7 mouse cellular contexts compared by ENCODE assay signal in genomic region chr8:119838983-119839340, GRCm38 (mm10). TPM values are rescaled to one million over a fixed set of nuclear protein-coding genes. Genes with fewer than 3 reads are reported as not detected.
DNase-seq lines count a peak whose midpoint lies in the region; ATAC-seq lines count a peak whose summit lies in the region.

No protein-coding gene starts in this region.

- H3K27me3 ChIP-seq in neural tube, embryonic 11.5 days (ENCODE audit: control insufficient read depth, insufficient read depth, low read length): no peaks in the 10 kb centered on the region
- H3K27me3 ChIP-seq in forebrain, embryonic 16.5 days (replicated peaks; ENCODE audit: control insufficient read depth, insufficient read depth, low read length): no peaks in the 10 kb centered on the region
- peaks cover 31% of the 10 kb centered on the region for H3K27me3 ChIP-seq in liver, embryonic 13.5 days

- H3K4me1 ChIP-seq in neural tube, embryonic 11.5 days (ENCODE audit: control insufficient read depth, insufficient read depth, low read length): peaks cover 36% of the 10 kb centered on the region
- H3K4me1 ChIP-seq in forebrain, embryonic 16.5 days (replicated peaks; ENCODE audit: control insufficient read depth, insufficient read depth, low read length): peaks cover 53% of the 10 kb centered on the region
- peaks cover 60% of the 10 kb centered on the region for H3K4me1 ChIP-seq in liver, embryonic 13.5 days (replicated peaks)

- 64% methylated on average over 4 of the region's 4 CpGs for WGBS in neural tube, embryonic 11.5 days
- 54% methylated on average over 4 of the region's 4 CpGs for WGBS in forebrain, embryonic 16.5 days
- WGBS in liver, embryonic 13.5 days (ENCODE audit: insufficient replicate concordance): 57% methylated on average over 4 of the region's 4 CpGs

- H3K27ac ChIP-seq in neural tube, embryonic 11.5 days (ENCODE audit: low read depth, low read length): peak overlapping the region; percentile 76; the same call in 1 of the 2 replicates
- H3K27ac ChIP-seq in forebrain, embryonic 16.5 days (ENCODE audit: low read length): peak overlapping the region; percentile 58
- H3K27ac ChIP-seq in liver, embryonic 13.5 days: peak overlapping the region; percentile 30

- H3K9me3 ChIP-seq in neural tube, embryonic 11.5 days (ENCODE audit: control insufficient read depth, low read length): no peaks in the 10 kb centered on the region
- H3K9me3 ChIP-seq in forebrain, embryonic 16.5 days (ENCODE audit: control insufficient read depth, low read length): no peaks in the 10 kb centered on the region
- H3K9me3 ChIP-seq in liver, embryonic 13.5 days (replicated peaks): no peaks in the 10 kb centered on the region

- ATAC-seq in neural tube, embryonic 11.5 days (ENCODE audit: insufficient read depth, low FRiP score, low TSS enrichment): no peak
- no peak for ATAC-seq in forebrain, embryonic 16.5 days
- ATAC-seq in liver, embryonic 13.5 days (ENCODE audit: low read depth): no peak
- no peak for ATAC-seq in frontal cortex, adult (ENCODE audit: low TSS enrichment)

- DNase-seq in neural tube, embryonic 11.5 days (ENCODE audit: low spot score): no peak
- no peak for DNase-seq in neural tube, embryonic 10.5 days (ENCODE audit: extremely low spot score, low spot score)
- no peak for DNase-seq in liver, embryonic 13.5 days
- no peak for DNase-seq in urinary bladder, postnatal 10 days (ENCODE audit: low spot score)
- DNase-seq in adrenal gland, postnatal 14 days: no peak

- peak overlapping the region; percentile 79 for H3K9ac ChIP-seq in neural tube, embryonic 11.5 days (ENCODE audit: low read length)
- H3K9ac ChIP-seq in forebrain, embryonic 16.5 days (replicated peaks; ENCODE audit: low read depth, low read length): peak overlapping the region; percentile 84
- H3K9ac ChIP-seq in liver, embryonic 13.5 days: peak overlapping the region; percentile 74

- peak overlapping the region; percentile 64 for H3K4me3 ChIP-seq in neural tube, embryonic 11.5 days (ENCODE audit: low read depth, low read length)
- peak overlapping the region; percentile 94 for H3K4me3 ChIP-seq in forebrain, embryonic 16.5 days (replicated peaks; ENCODE audit: low read length)
- H3K4me3 ChIP-seq in liver, embryonic 13.5 days (replicated peaks): peak overlapping the region; percentile 69

- peak overlapping the region; percentile 73 for H3K4me2 ChIP-seq in neural tube, embryonic 11.5 days (ENCODE audit: low read depth)
- H3K4me2 ChIP-seq in forebrain, embryonic 16.5 days (ENCODE audit: low read length): peak overlapping the region; percentile 82
- H3K4me2 ChIP-seq in liver, embryonic 13.5 days: peak overlapping the region; percentile 85

- no peaks in the 10 kb centered on the region for H3K36me3 ChIP-seq in neural tube, embryonic 11.5 days (ENCODE audit: control insufficient read depth, insufficient read depth, low read length)
- H3K36me3 ChIP-seq in forebrain, embryonic 16.5 days (ENCODE audit: control insufficient read depth, insufficient read depth): no peaks in the 10 kb centered on the region
- H3K36me3 ChIP-seq in liver, embryonic 13.5 days: 0 out of 2 replicates have a peak, but pooled peaks cover 6% of the 10 kb centered on the region

RNA-seq across cellular contexts. Expression of gene Cotl1, which starts 1.4 kb away (rescaled TPM):
- polyA plus RNA-seq in neural tube, embryonic 11.5 days (2014; fragmentation: Nextera tagmentation; extraction: Ambion mirVana): 574 and 631 TPM in 2 replicates
- 119 and 147 TPM in 2 replicates for polyA plus RNA-seq in forebrain, embryonic 16.5 days (2015; fragmentation: Nextera tagmentation; extraction: Ambion mirVana)
- 28.7 and 32.8 TPM in 2 replicates for polyA plus RNA-seq in liver, embryonic 13.5 days (2015; fragmentation: Nextera tagmentation; extraction: Ambion mirVana)
- total RNA-seq in adrenal gland, postnatal 14 days (2021): 56.9 and 79.0 TPM in 2 replicates

RNA-seq across cellular contexts. Expression of gene Klhl36, which starts 23.1 kb away (rescaled TPM):
- 7.8 and 8.9 TPM in 2 replicates for polyA plus RNA-seq in neural tube, embryonic 11.5 days (2014; fragmentation: Nextera tagmentation; extraction: Ambion mirVana)
- polyA plus RNA-seq in forebrain, embryonic 16.5 days (2015; fragmentation: Nextera tagmentation; extraction: Ambion mirVana): 15.2 and 19.1 TPM in 2 replicates
- 4.9 and 5.1 TPM in 2 replicates for polyA plus RNA-seq in liver, embryonic 13.5 days (2015; fragmentation: Nextera tagmentation; extraction: Ambion mirVana)
- 6.6 and 10.0 TPM in 2 replicates for total RNA-seq in adrenal gland, postnatal 14 days (2021)
